Mouse (Mus musculus) CD4-positive helper T cell, adult 2 months (primary cell): Measurements from ENCODE around the gene Pfn1.

ENCODE experiments used
- DNase-seq: peaks from one replicate; pipeline ENCODE4 v3.0.0-alpha.2; 2012; ENCODE audit warnings: low read depth, missing footprints, low spot score

Pfn1 gene

GRCm38 (mm10) chr11:70638293-70638692 lies 16.2 kb downstream of the Pfn1 start:
- DNase-seq: no peak

DNA sequence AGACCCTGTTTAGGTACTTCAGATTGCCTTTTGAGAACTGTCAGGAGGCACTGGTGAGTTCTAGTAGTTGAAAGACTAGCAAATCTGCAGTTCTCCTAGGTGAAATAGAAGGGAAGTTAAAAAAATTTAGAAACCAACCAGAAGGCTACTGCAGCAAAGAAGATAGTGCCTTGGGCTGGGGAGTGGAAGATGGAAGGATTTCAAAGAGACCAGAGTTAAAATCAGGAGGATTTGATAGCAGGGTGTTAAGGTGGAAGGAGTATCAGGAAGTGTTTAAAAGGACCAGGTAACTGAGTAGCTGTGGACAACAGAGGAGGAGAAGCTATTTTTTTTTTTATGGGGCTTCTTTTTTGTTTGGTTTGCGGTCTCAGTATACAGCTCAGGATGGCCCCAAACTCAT lies 16.7 kb downstream of the Pfn1 start:
- no peak for DNase-seq

DNA sequence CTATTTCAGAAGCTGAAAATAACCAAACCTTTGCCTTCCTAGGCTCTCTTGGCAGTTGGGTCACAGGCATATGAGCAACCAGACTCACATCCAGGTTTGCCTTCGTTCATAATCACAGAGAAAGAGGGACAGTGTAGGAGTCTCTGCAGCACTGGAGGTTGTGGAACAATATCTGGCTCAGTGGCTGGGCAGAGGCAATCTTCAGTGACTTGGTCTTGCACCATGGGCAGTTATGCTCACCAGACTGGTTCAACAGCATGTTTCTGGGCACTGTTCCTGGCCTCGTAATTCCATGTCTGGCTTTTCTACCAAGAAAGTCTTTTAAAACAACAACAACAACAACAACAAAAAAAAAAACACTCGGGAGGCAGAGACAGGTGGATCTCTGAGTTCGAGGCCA lies 18.8 kb downstream of the Pfn1 start:
- no peak for DNase-seq

GRCm38 (mm10) chr11:70630129-70630528 lies 24.3 kb downstream of the Pfn1 start:
- no peak for DNase-seq

DNA sequence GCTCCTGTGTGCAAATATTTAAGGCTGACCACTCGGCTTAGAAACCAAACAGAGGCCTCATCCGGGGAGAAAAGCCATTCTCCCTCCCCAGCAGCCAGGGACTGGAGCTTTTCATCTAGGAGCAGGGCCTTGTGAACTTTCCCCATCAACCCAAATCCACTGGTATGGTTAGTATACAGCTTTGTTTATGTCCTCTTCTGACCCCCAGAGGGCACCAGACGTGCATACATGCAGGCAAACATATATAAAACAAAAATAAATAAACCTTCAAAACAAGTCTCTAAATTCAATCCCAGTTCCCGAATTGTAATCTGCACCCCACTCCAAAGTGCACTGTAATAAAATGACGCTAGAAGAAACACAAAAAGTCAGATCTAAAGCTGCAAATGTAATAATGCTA lies 24.9 kb downstream of the Pfn1 start:
- DNase-seq: peak; percentile 65

DNA sequence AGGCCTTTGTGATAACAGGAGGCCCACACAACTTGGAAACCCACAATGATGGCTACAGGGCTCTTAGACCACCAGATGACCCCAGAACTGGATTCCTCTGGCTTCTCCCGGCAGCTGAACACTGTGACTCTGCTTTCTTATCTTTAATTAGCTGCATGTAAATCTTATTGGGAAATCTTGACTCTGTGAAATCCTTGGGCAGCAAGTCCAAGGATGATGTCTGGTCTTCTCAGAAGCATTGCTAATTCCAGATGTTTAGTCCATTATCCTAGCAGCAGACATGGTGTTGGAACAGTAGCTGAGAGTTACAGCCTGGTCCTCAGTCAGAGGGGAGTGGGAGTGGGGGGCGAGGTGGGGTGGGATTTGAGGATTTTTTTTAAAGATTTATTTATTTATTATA lies 26.0 kb downstream of the Pfn1 start:
- DNase-seq: no peak

GRCm38 (mm10) chr11:70626877-70627276 lies 27.6 kb downstream of the Pfn1 start:
- DNase-seq: no peak

GRCm38 (mm10) chr11:70625473-70625872 lies 29.0 kb downstream of the Pfn1 start:
- DNase-seq: peak; percentile 66

GRCm38 (mm10) chr11:70623053-70623742 lies 31.2 kb downstream of the Pfn1 start:
- no peak for DNase-seq

DNA sequence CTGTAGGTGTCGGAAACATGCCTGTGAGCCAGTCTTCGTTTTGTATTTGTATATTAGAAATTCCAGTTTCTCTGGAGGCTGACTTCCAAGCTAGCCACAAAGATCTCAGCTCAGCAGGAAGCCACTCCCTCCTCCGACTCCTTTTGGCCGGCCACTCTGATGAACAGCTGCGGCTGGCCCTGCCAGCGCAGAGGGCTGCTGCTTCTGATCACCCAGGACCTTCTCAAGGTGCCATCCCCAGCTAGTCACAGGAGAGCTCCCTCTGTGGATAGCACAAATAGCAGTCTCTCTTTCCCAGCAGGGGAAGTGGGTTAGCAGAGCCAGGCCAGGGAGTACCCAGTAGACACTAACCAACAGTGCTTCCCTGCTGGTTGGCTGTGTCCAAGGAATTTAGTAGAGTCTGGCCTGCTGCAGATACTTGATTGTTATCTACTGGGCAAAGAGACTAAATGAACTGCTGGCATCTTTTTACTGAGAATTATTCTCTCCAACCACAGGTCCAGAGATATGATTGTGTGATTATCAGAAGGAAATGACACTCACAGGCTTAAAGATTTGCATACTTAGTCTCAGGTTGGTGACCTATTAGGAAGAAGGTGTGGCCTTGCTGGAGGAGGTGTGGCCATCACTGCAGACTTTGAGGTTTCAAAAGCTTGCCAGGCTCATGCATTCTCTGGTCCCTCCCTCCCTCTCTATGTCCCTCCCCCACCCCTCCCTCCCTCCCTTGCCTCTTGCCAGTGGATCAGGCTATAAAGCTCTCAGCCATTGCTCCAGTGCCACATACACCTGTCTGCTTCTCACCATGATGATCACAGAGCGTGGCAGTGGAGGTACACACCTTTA lies 32.3 kb downstream of the Pfn1 start:
- peak; percentile 78 for DNase-seq

DNA sequence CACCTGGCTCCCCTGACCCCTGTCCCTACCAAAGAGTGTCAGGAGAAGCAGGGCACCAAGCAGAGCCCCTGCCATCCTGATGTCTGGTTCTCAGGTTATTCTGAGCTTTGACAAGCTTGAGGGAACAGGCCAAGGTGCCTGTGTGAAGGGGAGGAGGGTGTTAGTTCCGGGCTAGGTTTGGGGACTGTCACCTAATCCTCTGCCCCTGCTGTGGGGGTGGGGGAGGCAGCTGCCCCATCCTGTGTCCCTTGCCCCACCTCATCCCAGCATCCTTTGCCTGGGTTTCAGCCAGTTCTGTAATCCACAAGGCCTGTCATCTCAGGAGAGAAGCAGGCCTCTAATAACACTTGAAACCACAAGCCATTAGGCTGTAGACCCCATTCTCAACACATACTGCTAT lies 35.3 kb downstream of the Pfn1 start, which contains the start of gene Chrne:
Gene Chrne, minus strand, starts transcription at position 116 of the 400 bp plus-strand sequence.
- DNase-seq: no peak

GRCm38 (mm10) chr11:70615516-70616093 lies 38.8 kb downstream of the Pfn1 start, which contains the start of gene 4930544D05Rik:
Gene 4930544D05Rik (plus strand): TSS chr11:70615848.
- peak; percentile 87 for DNase-seq

GRCm38 (mm10) chr11:70615074-70615473 lies 39.4 kb downstream of the Pfn1 start:
- peak; percentile 90 for DNase-seq

DNA sequence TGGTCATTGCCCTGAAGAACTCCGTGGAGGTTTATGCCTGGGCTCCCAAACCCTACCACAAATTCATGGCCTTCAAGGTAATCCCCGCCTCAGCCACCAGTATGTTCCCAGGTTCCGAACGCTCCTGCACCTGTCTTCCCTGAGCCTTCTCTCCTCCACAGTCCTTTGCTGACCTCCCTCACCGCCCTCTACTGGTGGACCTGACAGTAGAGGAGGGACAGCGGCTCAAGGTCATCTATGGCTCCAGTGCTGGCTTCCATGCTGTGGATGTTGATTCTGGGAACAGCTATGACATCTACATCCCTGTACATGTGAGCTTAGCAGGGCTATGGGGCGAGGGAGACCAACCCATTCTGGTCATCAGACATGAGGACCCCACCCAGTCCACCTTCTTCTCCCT lies 41.9 kb downstream of the Pfn1 start:
- no peak for DNase-seq

- DNase-seq: no peak
Observed at GRCm38 (mm10) chr11:70610752-70611151, 43.7 kb downstream of the Pfn1 start.

DNA sequence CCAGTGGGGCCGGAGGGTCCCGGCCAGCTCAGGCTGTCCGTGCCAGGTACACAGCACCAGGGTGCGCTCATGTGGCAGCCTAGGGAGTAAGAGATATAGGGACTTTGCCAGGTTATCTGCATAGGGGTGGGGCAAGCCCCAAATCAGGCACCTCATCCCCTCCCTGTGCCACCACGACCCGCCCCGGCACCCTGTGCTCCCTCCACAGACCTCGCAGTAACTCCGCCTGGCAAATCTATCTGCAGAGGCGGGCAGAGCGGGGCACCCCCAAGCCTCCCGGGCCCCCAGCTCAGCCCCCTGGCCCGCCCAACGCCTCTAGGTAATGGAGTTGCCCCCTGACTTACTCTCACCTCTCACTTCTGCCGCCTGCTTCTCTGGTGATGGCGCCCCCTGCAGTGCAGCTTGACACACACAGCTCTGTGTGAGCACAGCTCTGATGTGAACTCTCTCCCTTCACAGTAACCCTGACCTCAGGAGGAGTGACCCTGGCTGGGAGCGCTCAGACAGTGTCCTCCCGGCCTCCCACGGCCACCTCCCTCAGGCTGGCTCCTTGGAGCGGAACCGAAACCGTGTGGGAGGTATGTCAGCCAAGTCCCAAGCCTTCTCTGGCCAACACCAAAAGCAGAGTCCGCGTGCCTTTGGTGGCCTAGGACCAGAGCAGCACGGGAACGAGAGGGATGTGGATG lies 45.9 kb downstream of the Pfn1 start:
- DNase-seq: peak; percentile 33

DNA sequence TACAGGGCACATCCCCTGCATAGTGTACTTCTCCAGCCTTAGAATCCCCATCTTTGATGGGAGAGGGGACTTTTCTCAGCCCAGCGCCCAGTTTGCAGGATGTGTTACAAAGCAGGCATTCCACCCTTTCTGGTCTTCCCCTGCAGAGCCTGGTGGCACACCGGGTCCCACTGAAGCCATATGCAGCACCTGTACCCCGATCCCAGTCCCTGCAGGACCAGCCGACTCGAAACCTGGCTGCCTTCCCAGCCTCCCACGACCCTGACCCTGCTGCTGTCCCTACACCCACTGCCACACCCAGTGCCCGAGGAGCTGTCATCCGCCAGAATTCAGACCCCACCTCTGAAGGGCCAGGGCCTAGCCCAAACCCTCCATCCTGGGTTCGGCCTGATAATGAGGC lies 46.8 kb downstream of the Pfn1 start:
- DNase-seq: no peak

GRCm38 (mm10) chr11:70606717-70607116 lies 47.7 kb downstream of the Pfn1 start:
- no peak for DNase-seq

DNA sequence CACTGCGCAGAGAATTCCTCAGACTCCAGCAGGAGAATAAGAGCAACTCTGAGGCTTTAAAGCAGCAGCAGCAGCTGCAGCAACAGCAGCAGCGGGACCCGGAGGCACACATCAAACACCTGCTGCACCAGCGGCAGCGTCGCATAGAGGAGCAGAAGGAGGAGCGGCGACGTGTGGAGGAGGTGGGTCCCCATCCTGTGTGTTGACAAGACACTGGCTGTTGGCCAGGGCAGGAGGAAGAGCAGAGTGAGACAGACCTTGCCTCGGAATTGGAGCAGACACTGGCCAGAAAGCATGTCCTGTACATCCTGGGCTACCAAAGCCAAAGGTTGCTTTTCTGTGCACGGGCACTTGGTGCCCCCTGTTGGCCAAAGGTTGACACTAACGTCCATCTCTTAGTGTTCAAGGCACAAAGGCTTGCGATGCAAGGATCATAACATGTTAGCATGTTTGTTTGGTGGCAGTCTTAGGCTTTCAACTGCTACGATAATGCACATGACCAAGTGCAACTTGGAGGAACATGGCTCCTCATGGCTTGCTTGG lies 49.3 kb downstream of the Pfn1 start:
- peak; percentile 81 for DNase-seq
